Mouse (Mus musculus) MEL (cell line): ENCODE results near the gene Cry2. TPM values are rescaled to one million over a fixed set of nuclear protein-coding genes. Genes with fewer than 3 reads are reported as not detected.

Source experiments
- DNase-seq: peaks from one replicate; pipeline ENCODE4 v3.0.0; 2011; ENCODE audit warnings: low read depth, low spot score
- H3K27ac ChIP-seq: 2 replicates; pipeline ENCODE4 v1.5.1; 2012; ENCODE audit warnings: low read depth, mild to moderate bottlenecking, control low read depth, low read length, moderate library complexity; ENCODE audit not compliant: control insufficient read depth
- H3K27me3 ChIP-seq, 2 experiments: fragments of 150-350 bp in 1 of 2; sonication (generic) in 1 of 2; 2 replicates each; pipeline ENCODE4 v1.6.1; 2012; ENCODE audit warnings: low read length in 2 of 2, mild to moderate bottlenecking in 2 of 2, improper control_type of control experiment in 1 of 2, moderate library complexity in 1 of 2; ENCODE audit not compliant: insufficient read depth in 2 of 2, control insufficient read depth in 1 of 2
- H3K36me3 ChIP-seq, 2 experiments: 2 replicates each; pipeline ENCODE4 v1.6.1; 2012 to 2014; ENCODE audit warnings: low read length in 2 of 2, improper control_type of control experiment in 1 of 2, inconsistent platforms in 1 of 2, mild to moderate bottlenecking in 1 of 2; ENCODE audit not compliant: insufficient read depth in 2 of 2, control insufficient read depth in 1 of 2
- H3K4me1 ChIP-seq, 2 experiments: fragments of 150-350 bp in 1 of 2; sonication (generic) in 1 of 2; 2 replicates each; pipeline ENCODE4 v1.6.1; 2012; ENCODE audit warnings: low read length in 2 of 2, improper control_type of control experiment in 1 of 2, mild to moderate bottlenecking in 1 of 2; ENCODE audit not compliant: insufficient read depth in 2 of 2, control insufficient read depth in 1 of 2
- H3K4me3 ChIP-seq, 2 experiments: fragments of 150-350 bp in 1 of 2; sonication (generic) in 1 of 2; 2 replicates each; pipeline ENCODE4 v1.5.1; 2012; ENCODE audit warnings: low read depth in 2 of 2, low read length in 2 of 2, mild to moderate bottlenecking in 2 of 2, moderate library complexity in 2 of 2, control low read depth in 1 of 2, improper control_type of control experiment in 1 of 2; ENCODE audit not compliant: control insufficient read depth in 1 of 2, insufficient read depth in 1 of 2
- H3K79me2 ChIP-seq: 2 replicates; pipeline ENCODE4 v1.6.1; 2012; ENCODE audit warnings: mild to moderate bottlenecking, low read length, moderate library complexity; ENCODE audit not compliant: control insufficient read depth, poor library complexity, insufficient read depth
- H3K9ac ChIP-seq: 2 replicates; pipeline ENCODE4 v1.6.1; 2012; ENCODE audit warnings: low read depth, mild to moderate bottlenecking, control low read depth, low read length, moderate library complexity; ENCODE audit not compliant: control insufficient read depth, poor library complexity, severe bottlenecking
- H3K9me3 ChIP-seq: fragments of 150-350 bp; sonication (generic); replicated peaks from 2 replicates; pipeline ENCODE4 v1.6.1; 2012; ENCODE audit warnings: mild to moderate bottlenecking, low read length, improper control_type of control experiment, moderate library complexity; ENCODE audit not compliant: insufficient read depth
- CHD1 ChIP-seq: IDR thresholded peaks from 2 replicates; pipeline ENCODE4 v1.6.1; 2012; ENCODE audit warnings: low read depth, mild to moderate bottlenecking, inconsistent platforms, low read length, improper control_type of control experiment
- CTCF ChIP-seq, 3 experiments: IDR thresholded peaks in 2 of 3; conservative IDR thresholded peaks in 1 of 3; 2 replicates each; pipeline ENCODE4 v1.5.1; 2011 to 2012; ENCODE audit warnings: low read length in 3 of 3, low read depth in 2 of 3, mild to moderate bottlenecking in 2 of 3, improper control_type of control experiment in 1 of 3, inconsistent platforms in 1 of 3, mixed read lengths in 1 of 3, moderate library complexity in 1 of 3; ENCODE audit not compliant: control insufficient read depth in 1 of 3, insufficient read depth in 1 of 3, poor library complexity in 1 of 3, severe bottlenecking in 1 of 3
- E2F4 ChIP-seq: IDR thresholded peaks from 2 replicates; pipeline ENCODE4 v1.6.1; 2011; ENCODE audit warnings: low read depth, low read length, improper control_type of control experiment, borderline replicate concordance
- ELF1 ChIP-seq: IDR thresholded peaks from 2 replicates; pipeline ENCODE4 v1.6.1; 2014; ENCODE audit warnings: low read depth, mild to moderate bottlenecking, inconsistent platforms, low read length, improper control_type of control experiment, moderate library complexity
- EP300 ChIP-seq, 2 experiments: IDR thresholded peaks; 2 replicates each; pipeline ENCODE4 v1.6.1; 2011; ENCODE audit warnings: improper control_type of control experiment in 2 of 2, low read length in 2 of 2, low read depth in 1 of 2, mild to moderate bottlenecking in 1 of 2
- ETS1 ChIP-seq: IDR thresholded peaks from 2 replicates; pipeline ENCODE4 v1.6.1; 2012; ENCODE audit warnings: low read depth, mild to moderate bottlenecking, inconsistent platforms, low read length, improper control_type of control experiment, moderate library complexity
- GATA1 ChIP-seq: IDR thresholded peaks from 2 replicates; pipeline ENCODE4 v1.6.1; 2011; ENCODE audit warnings: low read depth, low read length, improper control_type of control experiment
- HCFC1 ChIP-seq: IDR thresholded peaks from 2 replicates; pipeline ENCODE4 v1.6.1; 2012; ENCODE audit warnings: low read depth, mild to moderate bottlenecking, inconsistent platforms, low read length, improper control_type of control experiment, moderate library complexity
- KAT2A ChIP-seq: conservative IDR thresholded peaks from 2 replicates; pipeline ENCODE4 v1.6.1; 2012; ENCODE audit warnings: low read depth, low read length, improper control_type of control experiment, inconsistent platforms
- MAFK ChIP-seq: IDR thresholded peaks from 2 replicates; pipeline ENCODE4 v1.6.1; 2011; ENCODE audit warnings: low read depth, mild to moderate bottlenecking, low read length, improper control_type of control experiment, borderline replicate concordance
- MYB ChIP-seq: IDR thresholded peaks from 2 replicates; pipeline ENCODE4 v1.6.1; 2011; ENCODE audit warnings: mild to moderate bottlenecking, low read depth, low read length, improper control_type of control experiment
- NELFE ChIP-seq: IDR thresholded peaks from 2 replicates; pipeline ENCODE4 v1.6.1; 2011; ENCODE audit warnings: low read depth, low read length, improper control_type of control experiment
- POLR2A ChIP-seq, 2 experiments: IDR thresholded peaks; 2 replicates each; pipeline ENCODE4 v1.6.1; 2011 to 2012; ENCODE audit warnings: low read length in 2 of 2, mild to moderate bottlenecking in 2 of 2, control low read depth in 1 of 2, improper control_type of control experiment in 1 of 2, low read depth in 1 of 2, moderate library complexity in 1 of 2; ENCODE audit not compliant: control insufficient read depth in 1 of 2, insufficient read depth in 1 of 2, poor library complexity in 1 of 2
- POLR2AphosphoS2 ChIP-seq: IDR thresholded peaks from 2 replicates; pipeline ENCODE4 v1.6.1; 2011; ENCODE audit warnings: low read length, improper control_type of control experiment
- RAD21 ChIP-seq: IDR thresholded peaks from 2 replicates; pipeline ENCODE4 v1.6.1; 2011; ENCODE audit warnings: mild to moderate bottlenecking, low read depth, low read length, improper control_type of control experiment
- SMC3 ChIP-seq: IDR thresholded peaks from 2 replicates; pipeline ENCODE4 v1.6.1; 2011; ENCODE audit warnings: low read depth, low read length, improper control_type of control experiment
- TBP ChIP-seq: IDR thresholded peaks from 2 replicates; pipeline ENCODE4 v1.8.0; 2011; ENCODE audit warnings: low read depth, low read length, improper control_type of control experiment
- TCF12 ChIP-seq: IDR thresholded peaks from 2 replicates; pipeline ENCODE4 v1.6.1; 2014; ENCODE audit warnings: low read depth, mild to moderate bottlenecking, inconsistent platforms, low read length, improper control_type of control experiment, moderate library complexity
- UBTF ChIP-seq: IDR thresholded peaks from 2 replicates; pipeline ENCODE4 v1.6.1; 2012; ENCODE audit warnings: low read depth, mild to moderate bottlenecking, inconsistent platforms, low read length, improper control_type of control experiment, moderate library complexity, borderline replicate concordance; ENCODE audit not compliant: insufficient read depth
- USF1 ChIP-seq: IDR thresholded peaks from 2 replicates; pipeline ENCODE4 v1.6.1; 2014; ENCODE audit warnings: low read depth, mild to moderate bottlenecking, inconsistent platforms, low read length, improper control_type of control experiment, moderate library complexity
- USF2 ChIP-seq, 2 experiments: IDR thresholded peaks; 2 replicates each; pipeline ENCODE4 v1.6.1; 2011 to 2012; ENCODE audit warnings: improper control_type of control experiment in 2 of 2, low read length in 2 of 2, borderline replicate concordance in 1 of 2, inconsistent platforms in 1 of 2, low read depth in 1 of 2, mild to moderate bottlenecking in 1 of 2; ENCODE audit not compliant: insufficient read depth in 1 of 2
- ZKSCAN1 ChIP-seq: IDR thresholded peaks from 2 replicates; pipeline ENCODE4 v1.6.1; 2012; ENCODE audit warnings: low read depth, mild to moderate bottlenecking, inconsistent platforms, low read length, improper control_type of control experiment, moderate library complexity
- ZMIZ1 ChIP-seq: IDR thresholded peaks from 2 replicates; pipeline ENCODE4 v1.6.1; 2012; ENCODE audit warnings: low read depth, mild to moderate bottlenecking, inconsistent platforms, low read length, improper control_type of control experiment, moderate library complexity
- polyA plus RNA-seq, 2 experiments: library from polyadenylated mRNA; stranded (reverse) in 1 of 2; unstranded in 1 of 2; fragments of >175 nt in 1 of 2; fragments of >200 nt in 1 of 2; gene quantifications; 2 replicates each; pipeline versions ENCODE4 v1.2.1 to v1.2.4; 2012; ENCODE audit warnings: low replicate concordance in 2 of 2, low read depth in 1 of 2; ENCODE audit not compliant: insufficient read length in 2 of 2, insufficient read depth in 1 of 2, missing spikeins in 1 of 2
- total RNA-seq: library from RNA; depleted of rRNA; stranded (reverse); fragments of 300-350 nt; gene quantifications from 2 replicates; pipeline ENCODE4 v1.2.3, GENCODE M21; 2012

The Cry2 gene
- total and polyA plus RNA-seq, 3 experiments: 13.3 to 36.2 TPM; not detected in 1

GRCm38 (mm10) chr2:92365568-92365967 lies 68.3 kb downstream of the Cry2 start:
- no peaks in the 10 kb centered on the region for H3K4me1 ChIP-seq
- H3K4me3 ChIP-seq: no peak overlapping the region
- no peaks in the 10 kb centered on the region for H3K79me2 ChIP-seq
- no peak overlapping the region for H3K9ac ChIP-seq
- H3K36me3 ChIP-seq: no peaks in the 10 kb centered on the region
- H3K9me3 ChIP-seq: no peaks in the 10 kb centered on the region
- TF ChIP-seq USF1 (no peak), E2F4 (no peak), RAD21 (no peak), KAT2A (no peak), TCF12 (no peak), ZKSCAN1 (no peak)
- no peak for DNase-seq
- no peak overlapping the region for H3K27ac ChIP-seq
- no peaks in the 10 kb centered on the region for H3K27me3 ChIP-seq

- no peaks in the 10 kb centered on the region for H3K36me3 ChIP-seq
- no peak overlapping the region for H3K27ac ChIP-seq
- H3K9me3 ChIP-seq: no peaks in the 10 kb centered on the region
- DNase-seq: no peak
- H3K9ac ChIP-seq: no peak overlapping the region
- TF ChIP-seq HCFC1 (no peak), MAFK (no peak), POLR2A (IDR thresholded peaks at IDR 0.05; ENCODE audit: control insufficient read depth in 1 of 2, insufficient read depth in 1 of 2, low read depth in 1 of 2, low read length in 2 of 2, poor library complexity in 1 of 2) (no peak), ETS1 (no peak), TBP (no peak), CTCF (IDR thresholded peaks at IDR 0.05 in 2 of 3, conservative IDR thresholded peaks at IDR 0.05 in 1 of 3; ENCODE audit: control insufficient read depth in 1 of 3, insufficient read depth in 1 of 3, low read depth in 2 of 3, low read length in 3 of 3, poor library complexity in 1 of 3, severe bottlenecking in 1 of 3) (no peak)
- no peaks in the 10 kb centered on the region for H3K4me1 ChIP-seq
- H3K79me2 ChIP-seq: no peaks in the 10 kb centered on the region
- H3K27me3 ChIP-seq: no peaks in the 10 kb centered on the region
- H3K4me3 ChIP-seq: no peak overlapping the region
Observed at GRCm38 (mm10) chr2:92364086-92364485, 69.8 kb downstream of the Cry2 start.

- Histone ChIP-seq H3K4me1 (no peaks in the 10 kb centered on the region), H3K27me3 (no peaks in the 10 kb centered on the region), H3K4me3 (no peak overlapping the region), H3K9me3 (no peaks in the 10 kb centered on the region), H3K27ac (no peak overlapping the region), H3K9ac (no peak overlapping the region), H3K36me3 (no peaks in the 10 kb centered on the region), H3K79me2 (no peaks in the 10 kb centered on the region)
- TF ChIP-seq SMC3: no peak
- no peak for TF ChIP-seq NELFE
- no peak for TF ChIP-seq GATA1
- no peak for TF ChIP-seq USF2 (IDR thresholded peaks at IDR 0.05; ENCODE audit: borderline replicate concordance in 1 of 2, insufficient read depth in 1 of 2, low read depth in 1 of 2, low read length in 2 of 2)
- no peak for TF ChIP-seq TCF12
- TF ChIP-seq UBTF: no peak
- no peak for TF ChIP-seq ZMIZ1
- TF ChIP-seq EP300 (IDR thresholded peaks at IDR 0.05; ENCODE audit: low read depth in 1 of 2, low read length in 2 of 2): no peak
- no peak for TF ChIP-seq ZKSCAN1
- no peak for TF ChIP-seq POLR2AphosphoS2
- no peak for TF ChIP-seq MYB
- TF ChIP-seq CHD1: no peak
- TF ChIP-seq ELF1: no peak
- no peak for DNase-seq
Observed at GRCm38 (mm10) chr2:92362571-92363228, 71.1 kb downstream of the Cry2 start.
